Mouse (Mus musculus) heart, embryonic 12.5 days (tissue): ENCODE data around the gene Aimp2. TPM values are rescaled to one million over a fixed set of nuclear protein-coding genes. Genes with fewer than 3 reads are reported as not detected.

Source experiments
- ATAC-seq: fragments of 200-750 bp; cut with Nextera tagmentation; 2 replicates; pipeline ENCODE4 v1.8.0; 2017; ENCODE audit warnings: moderate TSS enrichment, moderate library complexity; ENCODE audit not compliant: insufficient number of reproducible peaks, low FRiP score
- H3K27ac ChIP-seq: fragments of 300-500 bp; sonication (generic); 2 replicates; pipeline ENCODE4 v1.5.1; 2016; ENCODE audit warnings: mild to moderate bottlenecking, moderate library complexity; ENCODE audit not compliant: poor library complexity, severe bottlenecking
- H3K27me3 ChIP-seq: fragments of 300-500 bp; sonication (generic); replicated peaks from 2 replicates; pipeline ENCODE4 v1.6.1; 2016; ENCODE audit warnings: mild to moderate bottlenecking, moderate library complexity
- H3K36me3 ChIP-seq: fragments of 300-500 bp; sonication (generic); 2 replicates; pipeline ENCODE4 v1.6.1; 2016; ENCODE audit warnings: mild to moderate bottlenecking, moderate library complexity
- H3K4me1 ChIP-seq: fragments of 300-500 bp; sonication (generic); replicated peaks from 2 replicates; pipeline ENCODE4 v1.6.1; 2016; ENCODE audit warnings: mild to moderate bottlenecking
- H3K4me2 ChIP-seq: fragments of 300-500 bp; sonication (generic); 2 replicates; pipeline ENCODE4 v1.6.1; 2016; ENCODE audit warnings: mild to moderate bottlenecking, moderate library complexity
- H3K4me3 ChIP-seq: fragments of 300-500 bp; sonication (generic); 2 replicates; pipeline ENCODE4 v1.5.1; 2016; ENCODE audit warnings: mild to moderate bottlenecking
- H3K9ac ChIP-seq: fragments of 300-500 bp; sonication (generic); 2 replicates; pipeline ENCODE4 v1.6.1; 2016; ENCODE audit warnings: mild to moderate bottlenecking, moderate library complexity
- H3K9me3 ChIP-seq: fragments of 300-500 bp; sonication (generic); replicated peaks from 2 replicates; pipeline ENCODE4 v1.6.1; 2016; ENCODE audit warnings: mild to moderate bottlenecking, moderate library complexity
- WGBS: fragments of 180-500 bp; shearing (Covaris S2); methylation state at CpG from one replicate; pipeline ENCODE4 v1.1.7; 2016; 5-methylcytosine and 5-hydroxymethylcytosine counted together
- polyA plus RNA-seq: library from polyadenylated mRNA; unstranded; fragments of >200 nt; fragmentation: Nextera tagmentation; extraction: Ambion mirVana; gene quantifications from 2 replicates; pipeline ENCODE4 v1.2.1, GENCODE M21; 2016

Gene Aimp2
- polyA plus RNA-seq, 1 experiment from 2014 or later = 85.9 TPM

- no peak overlapping the region for H3K4me3 ChIP-seq
- peaks cover 50% of the 10 kb centered on the region for H3K36me3 ChIP-seq
- no peak overlapping the region for H3K27ac ChIP-seq
- 76% methylated on average over 6 of the region's 6 CpGs for WGBS
- H3K9ac ChIP-seq = no peak overlapping the region
- no peak for ATAC-seq
- H3K27me3 ChIP-seq = no peaks in the 10 kb centered on the region
- H3K4me2 ChIP-seq = no peak overlapping the region
- no peaks in the 10 kb centered on the region for H3K9me3 ChIP-seq
- 0 out of 2 replicates have a peak, but pooled peaks cover 7% of the 10 kb centered on the region for H3K4me1 ChIP-seq
Measured at GRCm38 (mm10) chr5:143931863-143932580, 22.4 kb upstream of the Aimp2 start.

DNA sequence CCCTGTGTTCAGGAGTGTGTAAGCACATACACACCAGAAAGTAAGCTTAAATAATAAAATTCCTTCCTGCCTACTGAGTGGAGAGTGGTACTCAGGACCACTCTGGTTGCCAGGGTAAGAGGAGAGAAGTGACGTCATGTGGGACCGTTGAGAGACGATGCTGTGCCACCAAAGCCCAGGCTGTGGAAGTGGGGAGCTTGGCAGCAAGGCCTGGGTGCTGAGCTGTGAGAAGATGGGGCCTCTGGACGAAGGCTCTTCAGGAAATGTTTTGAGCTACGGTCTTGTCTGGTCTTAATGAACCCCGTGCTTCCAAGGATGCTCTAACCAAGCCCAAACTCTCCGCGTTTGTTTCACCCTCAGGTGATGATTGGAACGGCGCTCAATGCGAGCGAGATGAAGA, 21.0 kb upstream of the Aimp2 start:
- Histone ChIP-seq H3K4me1 (0 out of 2 replicates have a peak, but pooled peaks cover 5% of the 10 kb centered on the region), H3K36me3 (peaks cover 64% of the 10 kb centered on the region), H3K9me3 (no peaks in the 10 kb centered on the region), H3K9ac (no peak overlapping the region), H3K27ac (no peak overlapping the region), H3K27me3 (no peaks in the 10 kb centered on the region), H3K4me3 (no peak overlapping the region), H3K4me2 (no peak overlapping the region)
- no peak for ATAC-seq
- 90% methylated on average over 12 of the region's 12 CpGs for WGBS

DNA sequence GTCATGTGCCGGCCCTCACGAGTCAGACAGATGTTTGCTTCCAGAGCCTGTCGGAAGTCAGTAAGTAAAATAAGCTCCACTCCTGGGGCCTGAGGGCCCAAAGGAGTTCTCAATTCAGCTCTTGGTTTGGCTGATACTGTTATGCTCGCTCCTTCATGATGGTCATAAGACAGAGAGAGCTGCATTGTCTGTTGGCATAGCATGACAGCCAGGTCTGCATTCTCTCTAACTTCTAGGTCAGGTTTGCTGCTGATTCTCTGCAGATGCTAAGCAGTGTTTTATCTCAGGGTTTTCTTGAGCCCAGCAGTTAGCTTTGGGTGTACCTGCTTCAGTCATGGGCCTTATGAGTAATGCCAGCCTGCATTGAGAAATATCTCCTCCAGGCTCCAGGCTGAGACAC, 19.6 kb upstream of the Aimp2 start:
- Histone ChIP-seq H3K36me3 (peaks cover 76% of the 10 kb centered on the region), H3K4me2 (no peak overlapping the region), H3K4me1 (0 out of 2 replicates have a peak, but pooled peaks cover 5% of the 10 kb centered on the region), H3K4me3 (no peak overlapping the region), H3K27me3 (no peaks in the 10 kb centered on the region), H3K27ac (no peak overlapping the region), H3K9ac (no peak overlapping the region), H3K9me3 (no peaks in the 10 kb centered on the region)
- no peak for ATAC-seq
- 92% methylated on average over 4 of the region's 4 CpGs for WGBS

DNA sequence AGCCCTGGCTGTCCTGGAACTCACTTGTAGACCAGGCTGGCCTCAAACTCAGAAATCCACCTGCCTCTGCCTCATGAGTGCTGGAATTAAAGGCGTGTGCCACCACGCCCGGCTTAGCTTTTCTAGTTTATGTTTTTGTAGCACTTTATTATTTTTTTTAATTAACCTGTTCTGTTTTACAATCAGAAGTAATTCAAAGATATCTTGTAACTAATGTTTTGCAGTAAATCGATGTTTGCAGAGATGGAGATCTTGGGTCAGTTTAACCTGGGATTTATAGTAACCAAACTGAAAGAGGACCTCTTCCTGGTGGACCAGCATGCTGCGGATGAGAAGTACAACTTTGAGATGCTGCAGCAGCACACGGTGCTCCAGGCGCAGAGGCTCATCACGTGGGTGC, 18.2 kb upstream of the Aimp2 start, which contains the start of gene Gm42421:
TSS of gene Gm42421 (plus strand) at position 301 of the 400 bp plus-strand sequence.
- no peak within 1 kb of the TSS for H3K4me2 ChIP-seq
- WGBS = 95% methylated on average over 8 of the region's 8 CpGs
- no peak for ATAC-seq
- 0 out of 2 replicates have a peak, but pooled peaks cover 5% of the 10 kb centered on the region for H3K4me1 ChIP-seq
- H3K27ac ChIP-seq = no peak within 1 kb of the TSS
- no peaks in the 10 kb centered on the region for H3K27me3 ChIP-seq
- no peak within 1 kb of the TSS for H3K4me3 ChIP-seq
- peaks cover 89% of the 10 kb centered on the region for H3K36me3 ChIP-seq
- no peaks in the 10 kb centered on the region for H3K9me3 ChIP-seq
- no peak within 1 kb of the TSS for H3K9ac ChIP-seq

DNA sequence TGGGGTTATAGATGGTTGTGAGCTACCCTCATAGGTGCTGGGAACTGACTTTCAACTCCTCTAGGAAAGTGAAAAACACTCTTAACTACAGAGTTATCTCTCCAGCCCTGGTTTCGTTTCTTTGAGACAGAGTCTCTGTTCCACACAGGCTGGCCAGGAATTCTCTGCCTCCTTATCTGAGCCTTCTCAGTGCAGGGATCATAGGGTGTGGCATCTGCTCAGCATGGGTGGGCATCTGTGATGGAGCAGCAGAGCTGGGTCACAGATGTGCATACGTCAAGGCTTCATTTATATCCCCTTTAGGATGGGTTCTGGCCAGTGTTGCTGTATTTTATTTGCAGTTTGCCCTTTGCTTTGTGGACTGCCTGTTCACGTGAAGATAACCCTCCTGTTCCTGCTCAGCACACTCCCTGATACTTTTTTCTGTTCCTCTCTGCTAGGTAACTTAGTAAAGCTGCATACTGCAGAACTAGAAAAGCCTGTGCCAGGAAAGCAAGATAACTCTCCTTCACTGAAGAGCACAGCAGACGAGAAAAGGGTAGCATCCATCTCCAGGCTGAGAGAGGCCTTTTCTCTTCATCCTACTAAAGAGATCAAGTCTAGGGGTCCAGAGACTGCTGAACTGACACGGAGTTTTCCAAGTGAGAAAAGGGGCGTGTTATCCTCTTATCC, 15.3 kb upstream of the Aimp2 start:
- Histone ChIP-seq H3K4me1 (no peaks in the 10 kb centered on the region), H3K27ac (no peak overlapping the region), H3K9ac (no peak overlapping the region), H3K27me3 (no peaks in the 10 kb centered on the region), H3K36me3 (peaks cover 84% of the 10 kb centered on the region), H3K9me3 (no peaks in the 10 kb centered on the region), H3K4me2 (no peak overlapping the region), H3K4me3 (no peak overlapping the region)
- WGBS = 67% methylated on average over 6 of the region's 6 CpGs
- peak; percentile 55; the same call in 1 of the 2 replicates for ATAC-seq

GRCm38 (mm10) chr5:143918120-143918519, 8.5 kb upstream of the Aimp2 start:
- no peak overlapping the region for H3K4me3 ChIP-seq
- 89% methylated on average over 3 of the region's 3 CpGs for WGBS
- H3K4me1 ChIP-seq = no peaks in the 10 kb centered on the region
- no peaks in the 10 kb centered on the region for H3K27me3 ChIP-seq
- H3K9me3 ChIP-seq = no peaks in the 10 kb centered on the region
- no peak overlapping the region for H3K9ac ChIP-seq
- H3K36me3 ChIP-seq = peaks cover 70% of the 10 kb centered on the region
- ATAC-seq = no peak
- H3K27ac ChIP-seq = no peak overlapping the region
- no peak overlapping the region for H3K4me2 ChIP-seq

DNA sequence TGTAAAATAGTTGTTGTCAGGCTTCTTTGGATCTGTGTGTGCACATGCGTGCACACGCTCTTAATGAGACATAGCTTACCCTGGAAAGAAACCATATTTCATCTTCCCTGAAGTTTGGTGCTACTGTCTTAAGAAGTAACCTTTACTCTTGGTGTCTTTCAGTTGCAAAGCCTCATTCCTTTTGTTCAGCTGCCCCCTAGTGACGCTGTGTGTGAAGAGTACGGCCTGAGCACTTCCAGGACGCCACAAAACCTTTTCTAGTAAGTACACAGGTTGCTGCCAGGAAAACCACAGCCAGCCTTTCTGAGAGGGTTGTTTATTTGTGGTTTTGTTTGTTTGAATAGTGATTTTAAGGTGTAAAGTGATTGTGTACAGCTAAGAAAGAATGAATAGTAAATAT, 7.8 kb upstream of the Aimp2 start:
- H3K4me3 ChIP-seq = no peak overlapping the region
- H3K36me3 ChIP-seq = peaks cover 64% of the 10 kb centered on the region
- H3K27ac ChIP-seq = no peak overlapping the region
- no peaks in the 10 kb centered on the region for H3K4me1 ChIP-seq
- no peaks in the 10 kb centered on the region for H3K27me3 ChIP-seq
- no peak overlapping the region for H3K4me2 ChIP-seq
- no peaks in the 10 kb centered on the region for H3K9me3 ChIP-seq
- H3K9ac ChIP-seq = no peak overlapping the region
- no peak for ATAC-seq
- 59% methylated on average over 5 of the region's 5 CpGs for WGBS

DNA sequence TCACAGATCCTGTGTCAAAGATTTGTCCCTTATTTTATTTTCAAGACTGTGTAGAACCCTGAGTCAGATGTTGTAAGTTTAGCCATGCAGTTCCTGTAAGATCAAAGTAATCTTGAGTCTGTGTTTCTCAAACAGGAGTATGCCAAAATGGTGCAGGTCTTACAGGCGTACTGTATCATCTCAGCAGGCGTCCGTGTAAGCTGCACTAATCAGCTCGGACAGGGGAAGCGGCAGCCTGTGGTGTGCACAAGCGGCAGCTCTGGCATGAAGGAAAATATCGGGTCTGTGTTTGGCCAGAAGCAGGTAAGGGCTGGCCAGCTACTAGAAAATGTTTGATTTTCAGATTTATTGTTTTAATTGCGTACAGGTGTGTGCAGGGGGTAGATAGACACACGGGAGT, 6.6 kb upstream of the Aimp2 start:
- Histone ChIP-seq H3K4me2 (no peak overlapping the region), H3K27ac (no peak overlapping the region), H3K36me3 (peaks cover 56% of the 10 kb centered on the region), H3K4me3 (no peak overlapping the region), H3K27me3 (no peaks in the 10 kb centered on the region), H3K4me1 (peaks cover under 1% of the 10 kb centered on the region; the same call in 1 of the 2 replicates), H3K9ac (no peak overlapping the region), H3K9me3 (no peaks in the 10 kb centered on the region)
- 91% methylated on average over 9 of the region's 9 CpGs for WGBS
- no peak for ATAC-seq

DNA sequence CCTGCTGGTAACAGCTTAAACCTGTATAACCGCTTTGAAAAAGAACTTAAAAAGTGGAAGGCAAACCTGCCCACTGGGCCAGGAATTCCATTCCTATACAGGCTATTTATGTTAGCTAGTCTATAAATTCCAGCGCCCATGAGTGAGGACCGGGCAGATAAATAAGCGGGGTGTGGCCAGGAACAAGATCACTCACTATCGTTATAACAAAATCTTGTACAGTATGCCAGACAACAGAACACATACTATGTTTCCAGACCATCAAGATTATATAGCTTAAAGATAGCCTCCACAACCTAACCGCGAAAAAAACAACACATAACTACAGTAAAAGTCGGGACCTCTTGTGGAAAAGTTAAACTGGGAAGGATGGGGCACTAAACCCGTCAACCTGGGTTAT, 721 bp downstream of the Aimp2 start:
- Histone ChIP-seq H3K27ac (peak overlapping the region; percentile 93), H3K27me3 (no peaks in the 10 kb centered on the region), H3K4me3 (peak overlapping the region; percentile 70), H3K9ac (peak overlapping the region; percentile 77), H3K36me3 (peaks cover 41% of the 10 kb centered on the region), H3K4me1 (peaks cover 44% of the 10 kb centered on the region), H3K4me2 (peak overlapping the region; percentile 71), H3K9me3 (no peaks in the 10 kb centered on the region)
- no peak for ATAC-seq
- WGBS = 2% methylated on average over 9 of the region's 9 CpGs

GRCm38 (mm10) chr5:143906429-143906828, 3.2 kb downstream of the Aimp2 start:
- ATAC-seq = no peak
- Histone ChIP-seq H3K4me2 (no peak overlapping the region), H3K36me3 (peaks cover 62% of the 10 kb centered on the region), H3K4me3 (no peak overlapping the region), H3K4me1 (peaks cover 44% of the 10 kb centered on the region), H3K27ac (no peak overlapping the region), H3K9ac (no peak overlapping the region), H3K27me3 (no peaks in the 10 kb centered on the region), H3K9me3 (no peaks in the 10 kb centered on the region)
- WGBS = 85% methylated on average over 8 of the region's 8 CpGs

DNA sequence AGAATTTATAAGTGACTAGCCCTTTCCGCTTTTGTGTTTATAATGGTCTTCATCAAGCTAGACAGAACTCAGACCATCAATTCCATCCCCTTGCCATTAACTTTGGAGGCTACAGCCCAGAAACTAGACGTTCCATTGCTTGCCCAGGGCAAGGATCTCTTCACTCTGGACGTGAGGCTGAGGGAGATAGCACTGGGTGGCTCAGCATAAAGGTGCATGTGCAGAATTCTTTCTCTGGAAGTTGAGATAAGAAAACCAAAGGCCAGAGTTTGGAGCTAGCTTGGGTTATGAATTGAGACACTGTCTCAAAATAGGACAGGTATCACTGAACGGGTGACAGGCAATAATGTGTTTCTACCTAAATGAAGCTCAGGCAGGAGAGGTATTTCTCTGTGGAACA, 5.8 kb downstream of the Aimp2 start:
- H3K4me1 ChIP-seq = peaks cover 33% of the 10 kb centered on the region
- no peaks in the 10 kb centered on the region for H3K27me3 ChIP-seq
- no peak for ATAC-seq
- no peak overlapping the region for H3K4me3 ChIP-seq
- H3K9me3 ChIP-seq = no peaks in the 10 kb centered on the region
- no peak overlapping the region for H3K4me2 ChIP-seq
- no peak overlapping the region for H3K27ac ChIP-seq
- 63% methylated on average over 4 of the region's 4 CpGs for WGBS
- H3K36me3 ChIP-seq = peaks cover 88% of the 10 kb centered on the region
- no peak overlapping the region for H3K9ac ChIP-seq
